Mouse (Mus musculus): ENCODE data around the gene Adat2. TPM values are rescaled to one million over a fixed set of nuclear protein-coding genes. Genes with fewer than 3 reads are reported as not detected.

Adat2 gene
- 5.8 to 8.7 TPM (median 5.9 TPM) in 4 replicates for total RNA-seq (2023)

DNA sequence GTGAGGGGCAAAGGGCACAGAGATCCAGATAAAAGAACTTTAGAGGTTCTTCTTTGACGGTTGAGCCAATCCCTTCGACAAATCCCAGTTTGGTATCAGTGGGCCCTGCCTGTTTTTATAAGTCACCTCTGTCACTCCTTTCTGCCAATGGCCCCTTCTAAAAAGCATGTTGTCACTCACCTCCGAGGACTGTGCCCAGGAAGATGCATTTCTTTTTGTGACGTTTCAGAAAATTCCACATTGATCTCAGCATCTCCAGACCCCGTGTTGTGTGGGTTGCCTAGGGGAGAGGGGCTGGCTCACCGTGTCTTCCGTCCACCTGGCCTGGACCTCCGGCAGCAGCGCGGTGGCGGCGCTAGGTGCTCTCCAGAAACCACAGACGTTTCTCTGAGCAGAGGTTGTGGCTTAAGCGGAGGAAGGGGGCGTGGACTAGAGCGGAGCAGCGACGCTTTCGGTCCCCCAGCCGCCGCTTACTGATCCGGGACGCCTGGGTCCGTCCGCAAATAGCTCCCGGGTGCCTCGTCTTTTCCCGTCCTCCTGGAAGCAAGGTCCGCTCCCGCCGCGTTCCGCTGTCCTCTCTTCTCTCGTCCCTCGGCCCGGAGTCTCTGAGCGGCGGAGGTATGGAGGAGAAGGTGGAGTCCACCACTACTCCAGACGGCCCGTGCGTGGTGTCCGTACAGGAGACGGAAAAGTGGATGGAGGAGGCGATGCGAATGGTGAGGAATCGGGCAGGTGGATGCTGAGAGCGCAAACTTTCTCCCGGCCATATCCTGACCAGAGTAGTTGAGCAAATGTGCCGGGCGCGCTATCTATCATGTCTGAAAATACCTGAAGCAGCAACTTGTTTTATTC, at the start of gene Adat2, which contains the start of gene Pex3:
Adat2 (plus strand) TSS at position 249 of the 852 bp plus-strand sequence.
Pex3 (minus strand) TSS at position 497 of the 852 bp plus-strand sequence.

Other genes starting within 250 kb of the Adat2 start
- 0.56 to 0.94 TPM (median 0.69 TPM) in 4 replicates for gene Phactr2, start 78.5 kb upstream of the Adat2 start, total RNA-seq (2023)
- 29.4 to 33.1 TPM (median 32.3 TPM) in 4 replicates for gene Fuca2, start 53.4 kb upstream of the Adat2 start, total RNA-seq (2023)
- 17.1 to 28.7 TPM (median 21.5 TPM) in 4 replicates for gene Pex3, start 248 bp downstream of the Adat2 start, total RNA-seq (2023)

All from B cell, adult 62 days (primary cell).